Mouse (Mus musculus): ENCODE results near the gene Midn. TPM values are rescaled to one million over a fixed set of nuclear protein-coding genes. Genes with fewer than 3 reads are reported as not detected.

Gene Midn
- polyA plus RNA-seq, 1 experiment from 2014 or later: 29.5 TPM

DNA sequence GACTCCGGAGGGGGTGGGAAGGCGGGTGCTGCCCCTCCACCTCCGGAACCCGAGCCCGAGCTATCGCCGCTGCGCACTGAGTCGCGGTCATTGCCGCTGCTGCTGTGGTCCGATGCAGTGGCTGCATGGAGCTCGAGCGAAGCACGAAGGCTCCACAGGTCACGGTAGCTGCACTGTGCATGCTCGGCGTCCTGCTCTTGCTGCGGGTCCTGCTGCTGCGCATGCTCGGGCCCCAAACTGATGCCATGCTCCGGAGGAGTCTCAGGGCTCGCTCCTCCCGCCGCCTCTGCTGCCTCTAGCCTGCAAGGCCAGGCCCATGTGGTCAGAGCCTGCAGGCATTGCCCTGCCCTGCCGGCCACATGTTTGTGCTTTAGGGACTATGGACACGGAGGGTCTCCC, 16.1 kb upstream of the Midn start:
- Histone ChIP-seq H3K36me3 (replicated peaks) (peaks cover 70% of the 10 kb centered on the region), H3K4me1 (peaks cover 27% of the 10 kb centered on the region), H3K27ac (no peak overlapping the region), H3K27me3 (replicated peaks) (no peaks in the 10 kb centered on the region), H3K4me2 (peak overlapping the region; percentile 12), H3K9me3 (no peaks in the 10 kb centered on the region), H3K9ac (no peak overlapping the region), H3K4me3 (0 out of 2 replicates have a peak overlapping the region, but pooled peaks have one; percentile 8)
- peak; percentile 12; the same call in 1 of the 2 replicates for ATAC-seq (replicated peaks)
- 25% methylated on average over 27 of the region's 27 CpGs for WGBS

DNA sequence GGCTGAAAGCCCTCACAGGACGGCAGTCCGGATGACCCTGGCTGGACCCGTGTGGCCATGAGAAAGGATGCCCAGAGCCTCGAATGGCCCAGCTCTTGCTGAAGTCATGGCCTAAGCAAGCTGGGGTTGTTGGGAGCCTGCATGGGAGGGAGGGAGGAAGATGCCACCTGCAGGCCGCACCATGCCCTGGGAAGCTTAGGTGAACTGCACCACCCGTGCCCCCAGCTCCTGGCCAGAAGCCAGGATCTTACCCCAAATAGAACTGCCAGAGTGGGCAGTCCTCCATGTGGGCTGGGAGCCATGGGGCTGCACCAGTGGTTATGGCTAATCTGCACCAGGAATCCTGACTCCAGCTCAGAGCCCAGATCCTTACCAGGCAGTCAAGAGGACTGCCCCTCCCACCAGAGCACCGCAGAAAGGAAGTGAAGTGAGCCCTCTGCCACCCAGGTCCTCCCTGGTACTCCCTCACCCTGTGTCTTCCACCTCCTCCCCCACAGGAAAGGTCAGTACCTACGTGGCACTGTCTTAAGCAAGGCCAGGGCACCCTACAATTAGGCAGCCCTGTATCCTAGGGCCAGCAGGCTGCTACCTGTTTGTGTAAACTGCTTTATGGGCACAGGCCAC, 14.7 kb upstream of the Midn start:
- no peak overlapping the region for H3K9ac ChIP-seq
- 65% methylated on average over 8 of the region's 8 CpGs for WGBS

DNA sequence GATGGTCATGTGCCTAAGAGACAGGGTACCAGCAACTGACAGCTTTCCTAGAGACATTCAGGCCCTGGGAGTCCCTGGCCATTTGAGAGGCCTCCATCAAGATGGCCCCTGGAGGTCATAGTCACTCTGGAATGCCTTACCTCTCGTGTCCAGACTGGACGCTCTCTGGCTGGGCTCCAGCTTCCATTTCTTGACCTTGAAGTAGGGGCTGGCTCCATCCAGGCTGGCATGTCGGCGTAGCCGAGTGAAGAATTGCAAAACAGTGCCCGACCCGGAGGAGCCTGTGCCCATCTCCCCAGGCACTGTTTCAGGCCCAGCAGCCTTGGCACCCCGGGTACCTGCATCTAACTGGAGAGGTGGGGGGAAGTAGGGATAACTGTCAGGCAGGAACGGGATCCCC, 13.7 kb upstream of the Midn start:
- H3K36me3 ChIP-seq (replicated peaks): peaks cover 49% of the 10 kb centered on the region
- H3K9me3 ChIP-seq: no peaks in the 10 kb centered on the region
- H3K27ac ChIP-seq: no peak overlapping the region
- H3K9ac ChIP-seq: no peak overlapping the region
- no peak for ATAC-seq (replicated peaks)
- H3K4me1 ChIP-seq: peaks cover 42% of the 10 kb centered on the region
- no peak overlapping the region for H3K4me2 ChIP-seq
- WGBS: 90% methylated on average over 9 of the region's 9 CpGs
- H3K4me3 ChIP-seq: no peak overlapping the region
- no peaks in the 10 kb centered on the region for H3K27me3 ChIP-seq (replicated peaks)

More for the DNA sequence above, 14.7 kb upstream of the Midn start:
- Histone ChIP-seq H3K27ac (no peak overlapping the region), H3K4me2 (no peak overlapping the region), H3K4me3 (no peak overlapping the region), H3K4me1 (peaks cover 39% of the 10 kb centered on the region), H3K9me3 (no peaks in the 10 kb centered on the region), H3K27me3 (replicated peaks) (no peaks in the 10 kb centered on the region), H3K36me3 (replicated peaks) (peaks cover 57% of the 10 kb centered on the region)
- no peak for ATAC-seq (replicated peaks)

DNA sequence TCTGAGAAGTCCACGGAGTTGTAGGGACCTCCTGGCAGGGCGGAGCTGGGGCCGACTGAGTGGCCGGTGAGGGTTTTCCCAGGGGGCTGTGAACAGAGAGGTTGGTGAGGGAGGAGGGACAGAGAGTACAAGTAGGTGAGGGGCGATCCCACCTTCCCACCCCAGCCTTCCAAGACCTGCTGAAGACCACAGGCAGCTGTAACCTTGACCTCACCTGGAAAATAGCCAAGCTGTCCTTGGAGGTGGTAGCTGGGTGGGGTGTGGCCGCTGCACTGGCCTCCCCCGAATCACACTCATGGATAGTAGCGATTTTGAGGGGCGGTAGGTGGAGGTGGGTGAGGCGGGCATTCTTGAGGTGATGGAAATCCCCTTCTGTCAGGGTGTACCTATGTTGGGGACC, 12.9 kb upstream of the Midn start:
- Histone ChIP-seq H3K27me3 (replicated peaks) (no peaks in the 10 kb centered on the region), H3K9me3 (no peaks in the 10 kb centered on the region), H3K4me1 (peaks cover 46% of the 10 kb centered on the region), H3K4me3 (no peak overlapping the region), H3K36me3 (replicated peaks) (peaks cover 47% of the 10 kb centered on the region), H3K9ac (no peak overlapping the region), H3K4me2 (no peak overlapping the region), H3K27ac (no peak overlapping the region)
- 86% methylated on average over 10 of the region's 10 CpGs for WGBS
- ATAC-seq (replicated peaks): no peak

DNA sequence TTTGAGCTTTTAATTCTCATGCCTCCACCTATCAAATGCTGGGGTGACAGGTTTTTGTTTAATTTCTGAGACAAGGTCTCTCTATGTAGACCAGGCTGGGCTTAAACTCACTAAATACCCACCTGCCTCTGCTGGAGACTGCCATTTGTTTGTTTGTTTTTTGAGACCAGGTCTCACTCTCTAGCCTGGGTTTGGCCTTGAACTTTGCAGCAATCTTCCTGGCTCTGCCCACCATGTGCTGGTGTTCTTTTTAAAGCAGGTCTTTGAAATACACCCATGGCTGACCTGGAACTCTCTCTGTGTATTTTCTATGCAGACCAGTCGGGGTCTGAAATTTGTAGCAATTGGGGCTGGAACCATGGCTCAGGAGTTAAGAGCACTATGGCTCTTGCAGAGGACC, 12.4 kb upstream of the Midn start:
- 89% methylated on average over 1 of the region's 1 CpGs for WGBS
- peaks cover 48% of the 10 kb centered on the region for H3K4me1 ChIP-seq
- H3K4me2 ChIP-seq: 0 out of 2 replicates have a peak overlapping the region, but pooled peaks have one; percentile 94
- H3K4me3 ChIP-seq: no peak overlapping the region
- no peaks in the 10 kb centered on the region for H3K27me3 ChIP-seq (replicated peaks)
- no peak overlapping the region for H3K9ac ChIP-seq
- ATAC-seq (replicated peaks): no peak
- no peak overlapping the region for H3K27ac ChIP-seq
- H3K36me3 ChIP-seq (replicated peaks): peaks cover 45% of the 10 kb centered on the region
- no peaks in the 10 kb centered on the region for H3K9me3 ChIP-seq

DNA sequence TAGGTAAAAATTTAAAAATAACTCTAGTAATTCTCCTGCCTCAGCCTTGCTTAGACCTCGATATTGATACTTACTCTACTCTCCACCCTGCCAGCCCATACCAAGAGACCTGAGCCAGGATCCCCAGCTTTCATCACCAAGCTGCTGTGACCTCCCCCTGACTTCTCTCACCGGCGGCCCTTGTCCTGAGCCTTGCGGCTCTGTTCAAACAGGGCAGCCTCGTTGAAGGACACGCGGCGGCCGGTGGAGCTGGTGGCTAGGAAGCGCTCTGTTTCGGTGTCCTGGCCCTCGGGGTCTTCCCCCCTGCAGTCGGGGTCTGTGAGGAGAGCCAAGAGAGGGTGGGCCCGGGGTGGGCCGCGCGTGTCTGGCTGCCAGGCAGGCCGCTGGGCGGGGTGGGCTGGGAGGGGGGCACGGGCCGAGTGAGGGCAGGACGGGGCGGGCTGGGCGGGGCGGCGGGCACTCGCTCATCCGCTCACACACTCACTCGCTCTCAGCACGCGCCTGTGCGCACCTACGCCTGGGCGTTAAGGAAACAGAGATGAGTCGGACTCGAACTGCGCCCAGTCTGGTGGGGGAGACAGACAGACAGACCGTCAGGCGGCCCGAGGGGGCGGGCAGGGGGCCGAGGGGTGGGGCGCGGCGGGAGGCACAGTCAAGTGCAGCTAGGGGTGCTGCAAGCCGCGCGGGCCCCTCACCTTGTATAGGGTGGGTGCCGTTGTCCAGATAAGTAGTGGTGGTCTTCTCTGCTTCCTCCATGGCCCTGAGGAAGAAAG, 11.7 kb upstream of the Midn start:
- H3K4me3 ChIP-seq: peak overlapping the region; percentile 79
- peaks cover 51% of the 10 kb centered on the region for H3K4me1 ChIP-seq
- H3K36me3 ChIP-seq (replicated peaks): peaks cover 37% of the 10 kb centered on the region
- H3K27ac ChIP-seq: peak overlapping the region; percentile 96
- H3K9ac ChIP-seq: peak overlapping the region; percentile 97
- ATAC-seq (replicated peaks): no peak
- WGBS: 18% methylated on average over 41 of the region's 49 CpGs
- peak overlapping the region; percentile 94 for H3K4me2 ChIP-seq
- no peaks in the 10 kb centered on the region for H3K27me3 ChIP-seq (replicated peaks)
- H3K9me3 ChIP-seq: no peaks in the 10 kb centered on the region

DNA sequence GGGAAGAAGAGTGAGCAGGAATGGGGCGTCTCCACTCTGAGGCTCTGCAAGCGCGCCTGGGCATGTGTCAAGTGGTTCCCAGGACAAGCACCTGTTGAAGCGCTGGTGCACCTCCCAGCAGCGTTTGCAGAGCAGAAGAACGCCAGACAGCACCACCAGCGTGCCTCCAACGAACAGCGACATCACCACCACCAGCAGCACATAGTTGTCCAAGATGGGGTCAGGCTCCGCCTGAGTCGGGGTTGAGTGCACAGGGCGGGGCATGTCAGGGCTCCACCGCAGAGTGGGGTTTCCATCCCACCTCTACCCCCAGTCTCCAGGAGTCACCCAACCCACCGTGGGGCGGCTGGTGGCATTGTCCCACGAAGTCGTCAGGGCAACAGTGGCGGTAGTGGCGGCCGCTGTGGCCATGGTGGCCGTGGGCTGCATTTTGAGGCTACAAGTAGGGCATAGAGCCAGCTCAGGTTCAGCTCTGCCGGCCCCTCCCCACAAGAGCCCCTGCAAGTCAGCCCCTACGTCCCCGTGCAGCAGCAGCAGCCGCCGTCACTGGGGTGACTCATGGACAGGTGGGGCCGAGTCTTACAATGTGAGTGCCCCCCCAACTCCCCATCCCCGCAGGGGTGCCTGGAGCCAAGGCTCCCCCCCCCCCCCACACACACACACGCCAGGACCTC, 11.0 kb upstream of the Midn start:
- Histone ChIP-seq H3K4me3 (peak overlapping the region; percentile 79), H3K4me1 (peaks cover 49% of the 10 kb centered on the region), H3K27ac (peak overlapping the region; percentile 96), H3K9ac (peak overlapping the region; percentile 97), H3K4me2 (peak overlapping the region; percentile 94), H3K27me3 (replicated peaks) (no peaks in the 10 kb centered on the region), H3K9me3 (no peaks in the 10 kb centered on the region), H3K36me3 (replicated peaks) (peaks cover 35% of the 10 kb centered on the region)
- peak; percentile 7; the same call in 1 of the 2 replicates for ATAC-seq (replicated peaks)
- WGBS: 2% methylated on average over 28 of the region's 29 CpGs

DNA sequence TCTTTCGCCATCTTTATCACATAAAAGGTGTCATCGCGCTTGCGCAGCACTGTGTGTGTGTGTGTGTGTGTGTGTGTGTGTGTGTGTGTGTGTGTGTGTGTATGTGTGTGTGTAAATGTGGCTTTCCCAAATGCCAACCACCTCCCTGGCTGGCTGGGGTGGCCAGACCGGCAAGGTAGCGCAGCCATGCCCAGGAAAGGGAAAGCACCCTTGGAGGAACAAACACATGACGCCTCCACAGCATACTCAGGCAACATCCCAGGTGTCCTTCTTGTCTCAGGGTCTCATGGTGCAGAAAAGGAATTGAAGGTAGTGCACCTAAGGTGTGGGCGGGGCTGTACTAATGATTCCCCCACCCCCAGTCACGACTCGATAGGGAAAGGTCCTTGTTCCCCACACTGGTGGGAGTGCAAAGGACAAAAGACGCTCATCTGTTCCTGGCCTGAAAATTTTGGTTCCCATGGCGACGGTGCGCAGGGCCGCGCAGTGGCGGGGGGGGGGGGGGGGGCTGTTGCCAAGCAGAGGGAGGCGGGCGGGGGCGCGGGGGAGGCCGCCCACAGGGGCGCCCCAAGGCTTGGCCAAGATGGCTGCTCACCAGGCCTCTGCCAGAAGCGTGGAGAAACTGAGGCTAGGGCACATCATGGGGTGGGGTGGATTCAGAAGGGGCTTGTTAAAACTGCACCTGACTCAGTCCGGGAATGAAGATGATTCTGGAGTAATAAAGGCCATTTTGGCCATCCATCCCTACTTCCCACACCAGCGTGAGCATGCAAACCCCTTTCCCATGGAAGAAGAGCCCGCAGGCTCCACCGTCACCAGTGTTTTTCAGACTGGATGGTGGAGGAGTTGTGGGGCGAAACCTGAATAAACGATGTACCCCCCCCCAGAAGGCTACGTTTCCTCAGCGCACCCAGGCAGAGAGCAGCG, 10.2 kb upstream of the Midn start:
- Histone ChIP-seq H3K4me2 (peak overlapping the region; percentile 94), H3K9ac (peak overlapping the region; percentile 97), H3K4me3 (peak overlapping the region; percentile 79), H3K4me1 (peaks cover 50% of the 10 kb centered on the region), H3K27me3 (replicated peaks) (no peaks in the 10 kb centered on the region), H3K9me3 (no peaks in the 10 kb centered on the region), H3K27ac (peak overlapping the region; percentile 96), H3K36me3 (replicated peaks) (peaks cover 27% of the 10 kb centered on the region)
- under 1% methylated on average over 30 of the region's 33 CpGs for WGBS
- ATAC-seq (replicated peaks): no peak

DNA sequence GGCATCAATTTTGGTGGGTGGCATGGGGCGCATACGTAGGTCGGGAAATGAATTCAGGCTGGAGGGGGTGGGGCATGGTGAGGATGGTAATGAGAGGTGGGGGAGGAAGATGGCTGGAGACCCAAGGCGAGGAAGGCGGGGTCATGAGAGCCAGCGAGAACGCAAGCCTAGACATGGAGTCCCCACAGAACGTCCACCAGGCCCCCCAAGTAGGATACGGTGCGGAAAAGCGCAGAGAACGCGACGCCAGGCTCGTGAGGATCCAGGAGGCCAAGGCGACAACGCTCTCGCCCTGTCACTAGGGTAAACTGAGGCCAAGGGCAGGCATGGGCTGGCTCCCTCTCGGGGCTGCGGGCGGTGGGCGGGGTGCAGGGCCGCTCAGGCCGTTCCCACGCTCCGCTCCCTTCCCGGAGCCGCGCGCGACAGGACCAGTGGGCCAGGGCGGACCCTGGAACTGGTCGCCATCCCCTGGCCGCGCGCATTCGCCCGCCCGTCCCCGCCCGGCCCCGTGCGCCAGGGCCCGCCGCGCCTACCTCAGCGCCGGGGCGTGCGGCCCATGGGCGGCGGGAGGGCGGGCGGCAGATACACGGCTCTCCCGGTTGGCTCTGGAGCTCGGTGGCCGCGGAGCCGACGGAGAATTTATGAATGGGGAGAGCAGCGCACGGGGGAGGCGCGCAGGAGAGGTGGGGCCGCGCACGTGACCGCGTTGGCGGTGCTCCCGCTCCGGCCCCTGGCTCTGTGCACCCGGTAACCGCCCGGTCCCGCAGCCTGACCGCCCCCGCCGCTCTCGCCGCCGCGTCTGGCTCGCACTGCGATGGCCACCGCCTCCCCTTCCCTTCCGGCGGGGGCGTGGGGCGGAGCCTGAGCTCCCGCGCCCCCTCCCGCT, 9.3 kb upstream of the Midn start, which contains the start of gene Atp5d:
Gene Atp5d (plus strand): TSS at position 80 of the 886 bp plus-strand sequence.
- peak; percentile 34 for ATAC-seq (replicated peaks)
- H3K27me3 ChIP-seq (replicated peaks): no peaks in the 10 kb centered on the region
- no peaks in the 10 kb centered on the region for H3K9me3 ChIP-seq
- H3K9ac ChIP-seq: peak within 1 kb of the TSS; percentile 97
- H3K36me3 ChIP-seq (replicated peaks): peaks cover 18% of the 10 kb centered on the region; the same call in 1 of the 2 replicates
- H3K4me3 ChIP-seq: peak within 1 kb of the TSS; percentile 79
- H3K4me1 ChIP-seq: peaks cover 56% of the 10 kb centered on the region
- H3K4me2 ChIP-seq: peak within 1 kb of the TSS; percentile 94
- under 1% methylated on average over 81 of the region's 94 CpGs for WGBS
- H3K27ac ChIP-seq: peak within 1 kb of the TSS; percentile 96

DNA sequence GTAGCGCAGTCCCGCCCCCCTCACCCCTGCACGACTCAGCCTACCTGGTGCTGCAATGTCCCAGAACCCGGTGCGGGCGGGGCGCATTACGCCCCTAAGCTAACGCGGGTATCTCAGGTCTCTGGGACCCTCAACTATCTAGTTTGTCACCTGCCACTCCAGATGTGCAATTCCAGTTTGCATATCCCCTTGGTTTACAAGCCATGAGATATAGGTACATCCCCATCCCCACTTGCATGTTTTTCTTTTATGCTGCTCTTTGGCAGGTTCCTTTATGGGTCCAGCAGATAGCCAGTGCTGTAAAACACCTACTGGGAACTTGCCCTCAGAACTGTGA, 8.7 kb upstream of the Midn start:
- Histone ChIP-seq H3K27ac (peak overlapping the region; percentile 96), H3K36me3 (replicated peaks) (peaks cover 15% of the 10 kb centered on the region; the same call in 1 of the 2 replicates), H3K9me3 (no peaks in the 10 kb centered on the region), H3K4me3 (peak overlapping the region; percentile 79), H3K9ac (peak overlapping the region; percentile 97), H3K27me3 (replicated peaks) (no peaks in the 10 kb centered on the region), H3K4me2 (peak overlapping the region; percentile 94), H3K4me1 (peaks cover 60% of the 10 kb centered on the region)
- no peak for ATAC-seq (replicated peaks)
- WGBS: 2% methylated on average over 10 of the region's 10 CpGs
